Mouse (Mus musculus) layer of hippocampus, postnatal 25 days (tissue): ENCODE data around the gene Kxd1. TPM values are rescaled to one million over a fixed set of nuclear protein-coding genes. Genes with fewer than 3 reads are reported as not detected.

ENCODE experiments used
- DNase-seq, 2 experiments: peaks; one replicate each; pipeline ENCODE4 v3.0.0; 2022; ENCODE audit warnings: mixed read lengths in 2 of 2, low spot score in 1 of 2; ENCODE audit errors: extremely low spot score in 1 of 2
- total RNA-seq, 2 experiments: library from RNA; stranded (reverse); gene quantifications; 2 replicates each; pipeline ENCODE4 v1.2.3; 2021

The Kxd1 gene
- total RNA-seq = 10 to 100 TPM; 37.8 to 38.0 TPM

GRCm38 (mm10) chr8:70527512-70528181 is at the start of gene Kxd1, which contains the start of gene Fkbp8:
TSS of gene Kxd1 (minus strand) at chr8:70527956.
TSS of gene Fkbp8 (plus strand) at chr8:70527724.
- peak; percentile 98 to 99 for DNase-seq

GRCm38 (mm10) chr8:70577207-70577606 is 49.5 kb upstream of the Kxd1 start:
- DNase-seq = no peak

GRCm38 (mm10) chr8:70574915-70575314 is 47.2 kb upstream of the Kxd1 start:
- DNase-seq = no peak

DNA sequence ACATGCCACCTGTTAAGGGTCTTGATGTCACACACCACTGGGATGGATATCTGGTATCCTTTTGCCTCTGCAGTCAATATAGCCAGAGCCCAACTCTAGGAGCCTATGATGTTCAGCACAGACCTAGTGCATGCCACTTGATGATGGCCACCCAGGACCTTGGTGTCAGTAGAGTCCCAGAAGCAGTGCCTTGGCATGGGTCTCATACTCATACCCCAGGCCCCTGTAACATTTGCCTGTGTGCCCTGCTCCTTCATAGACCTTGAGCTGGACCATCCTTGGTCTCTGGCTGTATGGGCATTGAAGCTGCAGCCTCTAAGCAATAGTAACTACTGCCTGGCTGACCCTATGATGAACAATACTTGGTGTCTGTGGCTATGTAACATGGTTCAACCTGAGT is 46.5 kb upstream of the Kxd1 start:
- no peak for DNase-seq

DNA sequence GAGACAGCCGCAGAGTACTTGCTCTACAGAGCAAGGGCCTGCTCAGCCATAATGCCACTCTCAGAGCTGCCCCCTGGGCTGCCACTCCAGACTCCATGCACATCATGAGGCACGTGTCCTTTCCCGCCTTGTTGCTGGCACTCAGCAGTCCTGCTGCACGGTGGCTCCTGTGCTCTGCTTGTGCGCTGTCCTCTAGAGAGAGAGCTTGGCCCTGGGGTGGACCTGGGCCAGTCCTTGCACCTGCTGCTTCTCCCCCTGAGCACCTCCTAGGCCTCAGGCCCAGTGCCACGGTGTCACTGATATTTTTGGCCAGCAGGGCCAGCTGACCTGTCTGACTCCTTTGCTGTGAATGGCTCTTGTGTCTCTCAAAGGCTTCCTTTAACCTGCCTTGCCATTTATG is 43.2 kb upstream of the Kxd1 start:
- DNase-seq = no peak

DNA sequence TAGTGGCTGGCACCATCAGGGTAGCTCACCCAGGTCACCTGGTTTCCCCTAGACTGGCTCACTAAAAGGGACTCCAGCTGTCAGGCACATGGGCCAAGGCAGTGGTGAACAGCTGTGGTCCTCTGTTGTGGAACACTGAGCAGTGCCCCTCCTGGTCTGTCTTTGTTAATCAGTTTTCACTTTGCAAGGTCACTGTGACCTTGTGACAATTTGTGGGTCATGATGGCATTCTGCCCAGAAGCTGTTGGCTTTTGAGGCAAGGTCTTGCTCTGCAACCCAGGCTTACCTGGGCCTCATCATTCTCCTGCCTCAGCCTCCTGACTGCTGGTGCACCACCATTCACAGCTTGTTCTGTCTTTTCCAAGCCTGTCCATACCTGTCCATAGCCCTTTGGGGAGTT is 42.6 kb upstream of the Kxd1 start:
- DNase-seq = no peak

GRCm38 (mm10) chr8:70565561-70565960 is 37.8 kb upstream of the Kxd1 start:
- no peak for DNase-seq

GRCm38 (mm10) chr8:70564696-70565235 is 37.0 kb upstream of the Kxd1 start:
- no peak for DNase-seq

DNA sequence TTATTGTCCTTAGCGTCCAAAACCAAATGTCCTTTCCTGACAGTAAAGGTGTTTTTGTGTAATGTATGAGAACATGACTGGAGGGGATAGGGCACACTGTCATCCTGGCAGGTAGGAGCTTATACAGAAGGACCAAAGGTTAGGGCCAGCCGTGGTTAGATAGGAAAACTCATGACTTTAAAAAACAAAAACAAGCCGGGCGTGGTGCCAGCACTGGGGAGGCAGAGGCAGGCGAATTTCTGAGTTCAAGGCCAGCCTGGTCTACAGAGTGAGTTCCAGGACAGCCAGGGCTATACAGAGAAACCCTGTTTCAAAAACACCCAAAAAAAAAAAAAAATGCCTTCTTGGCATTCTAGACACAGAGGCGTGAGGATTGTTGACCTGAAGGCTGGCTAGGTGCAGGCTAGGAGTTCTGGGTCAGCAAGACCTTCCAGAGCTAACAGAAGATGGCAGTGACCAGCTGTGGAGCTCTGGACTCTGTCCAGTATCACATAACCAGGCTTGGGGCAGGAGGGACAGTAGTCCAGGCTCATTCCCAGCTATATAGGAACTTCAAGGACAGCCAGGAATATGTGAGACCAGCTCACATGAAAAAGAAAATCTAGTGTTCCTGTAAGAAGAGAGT is 36.1 kb upstream of the Kxd1 start:
- no peak for DNase-seq

DNA sequence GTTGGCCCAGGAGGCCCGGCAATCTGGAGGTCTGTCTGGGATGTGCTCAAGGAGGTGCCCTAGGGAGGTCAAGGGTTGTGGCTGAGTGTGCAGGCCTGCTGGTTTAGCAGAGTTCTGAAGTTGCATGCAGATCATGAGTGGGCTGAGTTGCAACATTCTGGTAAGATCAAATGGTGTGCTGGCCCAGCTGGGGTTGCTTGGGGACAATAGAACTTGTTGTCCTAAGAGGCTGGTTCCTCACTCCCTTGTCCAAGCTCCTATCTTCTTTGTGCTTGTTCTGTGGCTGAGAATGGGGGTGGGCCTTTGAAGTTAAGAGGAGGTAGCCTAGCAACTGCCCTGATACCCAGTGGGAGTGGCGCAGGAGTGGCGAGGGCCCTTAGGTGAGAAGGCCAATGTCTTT is 35.0 kb upstream of the Kxd1 start:
- no peak for DNase-seq

DNA sequence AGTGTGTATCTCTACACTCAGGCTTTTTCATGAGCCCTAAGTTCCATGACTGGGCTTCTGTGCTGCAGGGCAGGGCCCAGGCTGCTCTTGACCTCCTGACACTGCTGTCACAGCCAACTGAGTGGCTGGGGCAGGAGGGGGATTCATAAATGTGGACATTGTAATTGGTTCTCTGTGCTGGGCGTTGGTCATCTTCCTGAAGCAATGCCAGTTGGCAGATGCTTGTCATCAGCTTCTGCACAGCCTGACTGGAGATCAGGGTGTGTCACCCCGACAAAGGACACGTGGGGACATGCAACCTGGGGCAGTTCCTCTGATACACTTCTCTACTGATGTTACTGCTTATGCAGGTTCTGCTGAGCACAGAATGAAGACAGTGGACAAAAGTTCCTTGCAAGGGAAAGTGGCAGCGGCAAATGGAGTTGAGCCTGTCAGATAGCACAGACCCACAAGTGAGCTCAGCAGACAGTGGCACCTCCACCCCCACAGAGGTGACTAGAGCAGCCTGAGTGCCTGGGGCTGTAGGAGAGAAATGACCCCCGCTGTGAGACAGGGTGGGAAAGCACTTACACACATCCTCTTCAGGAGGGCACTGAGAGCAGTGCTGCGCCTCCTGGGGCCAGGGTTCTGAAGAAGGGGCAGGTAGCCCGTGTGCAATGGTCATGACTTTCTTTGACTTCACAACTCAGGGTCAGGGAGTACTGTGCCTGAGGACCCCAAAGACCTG is 34.2 kb upstream of the Kxd1 start:
- DNase-seq = no peak

DNA sequence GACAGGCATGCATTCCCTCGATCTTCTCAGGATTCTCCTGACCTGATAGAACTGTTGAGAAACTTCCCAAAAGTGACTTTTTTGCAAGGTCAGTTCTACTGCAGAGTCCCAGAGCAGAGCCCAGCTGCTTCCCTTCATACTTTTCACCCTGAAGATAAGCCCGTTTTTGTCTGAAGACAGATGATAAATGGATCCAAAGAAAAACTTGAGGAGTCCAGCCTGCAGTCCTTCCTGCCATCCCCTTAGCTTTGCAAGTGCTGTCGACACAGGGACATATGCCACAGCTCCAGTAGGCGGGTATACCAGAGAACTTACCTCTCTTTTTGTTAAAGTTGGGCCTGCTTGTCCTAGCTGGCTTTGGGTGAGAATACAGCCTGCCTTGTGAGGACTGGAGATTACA is 33.6 kb upstream of the Kxd1 start:
- DNase-seq = no peak

GRCm38 (mm10) chr8:70560564-70560963 is 32.8 kb upstream of the Kxd1 start:
- DNase-seq = no peak

GRCm38 (mm10) chr8:70560096-70560495 is 32.3 kb upstream of the Kxd1 start:
- peak in 1 of 2 experiments; percentile 31 for DNase-seq

DNA sequence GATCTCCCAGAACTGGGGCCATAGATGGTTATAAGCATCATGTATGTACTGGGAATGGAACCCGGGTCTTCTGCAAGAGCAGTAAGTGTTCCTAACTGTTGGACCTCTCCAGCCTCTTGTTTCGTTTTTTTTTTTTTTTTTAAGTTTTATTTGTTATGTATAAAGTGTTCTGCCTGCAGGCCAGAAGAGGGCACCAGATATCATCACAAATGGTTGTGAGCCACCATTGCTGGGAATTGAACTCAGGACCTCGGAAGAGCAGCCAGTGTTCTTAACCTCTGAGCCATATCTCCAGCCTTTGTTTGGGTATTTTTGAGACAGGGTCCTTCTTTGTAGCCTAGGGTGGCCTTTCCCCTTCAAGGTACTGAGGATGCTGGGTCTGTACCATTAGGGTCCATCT is 31.2 kb upstream of the Kxd1 start:
- DNase-seq = no peak

- DNase-seq = no peak
These were observed 30.6 kb upstream of the Kxd1 start for GRCm38 (mm10) chr8:70558334-70558733.

GRCm38 (mm10) chr8:70555079-70555747 is 27.5 kb upstream of the Kxd1 start:
- no peak for DNase-seq

DNA sequence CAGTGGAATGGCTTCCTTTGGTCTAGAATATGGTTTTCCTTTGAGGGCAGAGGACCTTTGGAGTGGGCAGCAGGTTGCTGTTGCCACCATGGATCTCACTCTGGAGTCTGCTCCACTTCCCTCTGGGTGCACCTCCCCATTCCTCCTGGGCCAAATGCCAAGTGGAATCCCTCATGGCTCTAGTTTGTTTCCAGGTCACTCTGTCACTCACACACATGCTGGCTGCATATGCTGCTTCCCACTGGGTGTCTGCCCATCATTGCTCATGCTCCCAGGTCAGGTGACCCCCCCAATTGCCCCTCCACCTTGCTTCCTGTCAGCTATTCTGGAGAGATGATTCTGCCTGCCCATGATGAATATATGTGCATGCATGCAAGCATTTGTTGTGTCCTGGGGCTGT is 26.0 kb upstream of the Kxd1 start:
- DNase-seq = peak in 1 of 2 experiments; percentile 21

DNA sequence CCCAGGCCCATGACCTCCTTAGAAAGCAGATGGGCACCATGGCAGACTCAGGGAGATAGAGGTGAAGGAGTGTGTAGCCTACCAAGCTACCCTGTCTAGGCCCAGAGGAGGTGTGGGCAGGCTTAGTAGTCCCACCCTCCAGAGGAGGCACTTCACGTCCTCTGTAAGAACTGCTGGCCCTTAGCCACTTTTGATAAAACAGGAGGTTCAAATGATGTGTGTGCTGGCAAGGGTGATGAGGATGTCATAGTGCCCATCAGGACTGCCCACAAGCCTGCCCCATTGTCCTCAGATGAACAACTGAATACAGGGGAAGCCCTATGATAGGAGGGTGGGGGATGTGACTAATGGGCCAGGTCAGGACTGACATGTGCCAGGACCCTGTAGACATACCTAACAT is 25.1 kb upstream of the Kxd1 start:
- no peak for DNase-seq

- DNase-seq = no peak
These were observed 23.9 kb upstream of the Kxd1 start for GRCm38 (mm10) chr8:70551558-70552161.
